Mouse (Mus musculus): ENCODE data around the gene Grik4.
"Not testable (repeated sequence)": the region's sequence is repeated elsewhere in the genome, so short reads cannot be mapped to it uniquely, and the experiment has no call there.

The Grik4 gene

GRCm38 (mm10) chr9:42943781-42944535 is at the start of gene Grik4:
Gene Grik4, minus strand, starts transcription at chr9:42944493.
- DNase-seq (ENCODE audit: low spot score) = peak; percentile 62

DNA sequence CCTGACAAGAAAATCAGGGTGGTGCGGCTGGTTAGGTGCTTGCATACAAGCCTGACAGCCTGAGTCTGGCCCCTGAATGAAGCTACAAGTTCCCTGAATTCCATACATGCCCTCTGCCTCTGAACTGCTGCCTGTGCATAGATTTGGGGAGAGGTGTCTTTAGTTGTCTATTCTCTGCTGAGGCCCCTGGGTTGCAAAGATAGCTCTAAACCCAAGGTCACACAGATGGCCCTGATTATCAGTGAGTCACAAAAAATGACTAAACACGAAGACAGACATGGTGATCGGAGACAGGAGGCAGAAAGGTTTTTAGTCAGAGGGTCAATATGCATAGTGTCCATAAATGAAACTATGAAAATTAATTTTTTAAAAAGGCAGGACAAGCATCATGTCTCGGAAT is 49.4 kb upstream of the Grik4 start:
- DNase-seq (ENCODE audit: low spot score) = no peak

- DNase-seq (ENCODE audit: low spot score) = no peak
Observed at GRCm38 (mm10) chr9:42987988-42988387, 43.7 kb upstream of the Grik4 start.

GRCm38 (mm10) chr9:42968894-42969521 is 24.7 kb upstream of the Grik4 start:
- no peak for DNase-seq (ENCODE audit: low spot score)

GRCm38 (mm10) chr9:42967731-42968130 is 23.4 kb upstream of the Grik4 start:
- no peak for DNase-seq (ENCODE audit: low spot score)

DNA sequence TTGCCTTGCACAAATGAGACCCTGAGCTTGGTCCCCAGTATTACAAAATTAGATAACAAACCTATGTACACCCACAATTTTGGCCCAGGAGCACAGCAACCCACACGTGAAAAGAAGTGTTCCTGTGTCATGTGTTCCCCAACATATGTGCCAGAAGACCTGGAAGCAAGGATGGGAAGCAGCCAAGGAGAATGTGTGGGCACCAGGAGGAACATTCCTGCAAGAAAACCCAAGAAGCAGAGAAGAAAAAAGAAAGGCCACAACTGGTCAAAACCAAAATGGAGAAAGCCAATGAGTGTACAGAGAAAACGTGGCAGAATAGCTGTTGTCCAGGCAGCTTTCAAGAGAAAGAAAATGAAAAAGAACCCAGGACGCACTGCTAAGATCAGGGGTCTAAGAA is 20.5 kb upstream of the Grik4 start:
- DNase-seq (ENCODE audit: low spot score) = not testable (repeated sequence)

GRCm38 (mm10) chr9:42964366-42964765 is 20.1 kb upstream of the Grik4 start:
- no peak for DNase-seq (ENCODE audit: low spot score)

DNA sequence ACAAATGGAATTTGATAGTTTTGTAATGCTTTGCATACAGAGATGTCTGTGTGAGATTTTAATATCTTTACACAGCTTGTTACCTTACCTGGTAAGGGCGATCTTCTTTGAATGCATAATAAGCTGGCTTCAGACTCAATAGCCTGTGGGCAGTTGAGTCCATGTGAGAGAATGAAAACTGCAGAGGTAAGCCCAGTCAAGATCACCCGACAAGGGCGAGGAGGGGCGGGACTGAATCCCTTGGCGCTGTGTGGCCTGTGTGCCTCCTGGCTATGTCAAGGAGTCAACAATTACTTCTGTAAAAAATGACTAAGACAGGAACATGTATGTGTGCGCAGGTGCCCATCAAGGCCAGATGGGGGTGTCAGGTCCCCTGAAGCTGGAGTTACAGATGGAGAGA is 18.2 kb upstream of the Grik4 start:
- no peak for DNase-seq (ENCODE audit: low spot score)

GRCm38 (mm10) chr9:42958401-42958800 is 14.1 kb upstream of the Grik4 start:
- no peak for DNase-seq (ENCODE audit: low spot score)

DNA sequence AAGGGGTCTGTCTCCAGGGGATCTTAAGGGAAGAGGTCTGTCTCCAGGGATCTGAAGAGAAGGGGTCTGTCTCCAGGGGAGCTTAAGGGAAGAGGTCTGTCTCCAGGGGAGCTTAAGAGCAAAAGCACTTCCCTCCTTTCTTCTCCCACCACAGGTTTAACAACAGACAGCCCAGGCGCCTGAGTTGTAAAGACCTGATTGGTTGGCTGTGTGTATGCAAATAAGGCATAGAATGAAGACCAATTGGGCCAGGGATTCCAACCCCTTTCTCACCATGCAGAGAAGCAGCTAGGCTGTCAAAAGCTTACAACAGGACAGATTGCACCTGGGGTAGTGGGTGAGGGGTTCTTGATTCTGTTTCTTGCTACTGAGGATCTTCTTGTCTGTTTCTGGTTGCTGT is 4.1 kb upstream of the Grik4 start:
- no peak for DNase-seq (ENCODE audit: low spot score)

DNA sequence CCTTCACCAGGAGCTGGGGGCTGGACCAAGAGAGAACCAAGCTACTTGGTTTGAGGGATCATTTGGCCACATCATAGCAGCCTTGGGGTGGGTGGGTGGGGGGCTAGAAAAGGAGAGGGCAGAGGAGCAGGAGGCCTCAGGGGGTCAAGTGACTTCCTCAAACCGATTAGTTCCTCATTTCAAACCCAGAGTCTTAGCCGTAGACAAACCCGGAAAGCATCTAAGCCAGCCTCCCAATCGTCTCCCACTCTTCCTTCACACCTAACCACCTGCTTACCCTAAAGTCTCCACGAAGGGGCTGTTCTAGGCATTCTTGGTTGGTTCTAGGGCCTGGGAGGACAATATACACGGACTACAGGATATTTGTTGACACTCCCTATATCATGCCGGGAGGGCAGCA is 881 bp upstream of the Grik4 start:
- DNase-seq (ENCODE audit: low spot score) = no peak

DNA sequence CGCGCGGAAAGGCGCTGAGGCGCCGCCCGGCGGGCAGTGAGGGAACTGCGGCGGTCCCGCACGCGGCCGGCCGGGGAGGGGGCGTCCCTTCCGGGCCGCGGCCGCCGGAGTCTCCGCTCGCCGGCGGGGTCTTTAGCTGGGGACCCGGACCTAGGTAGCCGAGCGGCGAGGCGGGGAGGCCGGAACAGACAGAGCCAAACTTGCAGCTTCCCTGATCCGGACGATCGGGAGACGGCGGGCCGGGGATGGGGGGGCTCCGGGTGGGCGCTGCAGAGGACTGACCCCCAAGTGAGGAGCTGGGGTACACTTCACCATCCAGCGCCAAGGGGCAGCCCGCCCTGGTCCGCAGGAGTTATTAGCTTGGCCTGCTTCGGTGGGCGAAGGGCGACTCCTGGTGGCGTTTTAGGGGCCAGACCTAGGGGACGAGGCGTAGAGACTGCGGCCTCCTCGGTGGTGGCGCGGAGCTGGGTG is 278 bp upstream of the Grik4 start:
- DNase-seq (ENCODE audit: low spot score) = peak; percentile 94

- DNase-seq (ENCODE audit: low spot score) = peak; percentile 56
Observed at GRCm38 (mm10) chr9:42943057-42943529, 1.2 kb downstream of the Grik4 start.

DNA sequence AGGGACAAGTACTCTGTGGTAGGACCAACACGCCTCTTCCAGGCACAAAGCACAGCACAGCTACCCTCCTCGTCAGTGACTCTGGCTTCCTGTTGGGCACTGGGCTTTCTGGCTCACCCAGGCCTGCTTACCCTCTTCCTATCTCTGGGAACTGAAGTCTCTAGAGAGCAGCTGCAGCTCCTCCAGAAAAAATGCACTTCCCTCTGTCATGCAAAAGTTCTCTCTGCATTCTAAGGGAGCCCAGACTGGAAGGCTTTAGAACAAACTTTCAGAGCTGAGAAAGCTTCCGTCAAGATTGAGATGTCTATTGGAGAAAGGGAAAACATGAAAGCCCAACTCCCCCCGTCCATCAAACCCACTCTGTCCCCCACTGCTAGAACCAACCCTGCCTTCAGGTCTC is 2.1 kb downstream of the Grik4 start:
- no peak for DNase-seq (ENCODE audit: low spot score)

DNA sequence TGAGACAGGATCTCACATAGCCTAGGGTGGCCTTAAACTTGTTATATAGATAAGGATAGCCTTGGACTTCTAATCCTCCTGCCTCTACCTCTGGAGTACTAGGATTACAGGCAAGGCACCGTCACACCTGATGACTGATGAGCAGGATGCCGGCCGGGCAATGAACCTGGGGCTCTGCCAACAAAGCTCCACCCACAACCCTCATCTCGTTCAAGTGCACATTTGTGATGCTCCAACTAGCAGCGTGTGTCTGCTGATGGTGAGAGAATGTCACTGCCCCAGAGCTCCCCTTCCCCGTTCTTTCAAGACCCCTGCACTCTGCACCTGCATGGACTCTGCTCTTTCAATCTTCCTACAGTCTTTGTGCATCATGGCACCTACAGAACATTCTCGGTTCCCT is 12.1 kb downstream of the Grik4 start:
- no peak for DNase-seq (ENCODE audit: low spot score)

DNA sequence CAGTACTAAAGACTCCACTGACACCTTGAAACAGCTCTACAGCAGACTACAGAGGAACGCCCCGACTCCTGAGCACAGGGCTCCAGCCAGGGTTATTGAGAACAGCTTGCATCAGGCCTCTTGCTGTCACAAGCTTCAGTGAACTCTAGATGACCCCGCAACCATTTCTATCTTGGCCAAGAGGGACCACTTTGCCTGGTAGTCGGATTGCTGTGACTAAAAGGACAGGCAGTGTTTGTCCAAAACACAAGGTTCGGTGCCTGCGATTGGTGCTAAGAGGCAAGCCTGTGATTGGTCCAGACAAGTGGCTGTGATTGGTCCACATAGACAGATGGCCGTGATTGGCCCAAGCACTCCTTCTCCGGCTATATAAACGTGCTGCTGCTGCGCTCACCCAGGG is 16.8 kb downstream of the Grik4 start:
- peak; percentile 55 for DNase-seq (ENCODE audit: low spot score)

- no peak for DNase-seq (ENCODE audit: low spot score)
Observed at GRCm38 (mm10) chr9:42926564-42926963, 17.7 kb downstream of the Grik4 start.

- DNase-seq (ENCODE audit: low spot score) = no peak
Observed at GRCm38 (mm10) chr9:42921830-42922229, 22.5 kb downstream of the Grik4 start.

GRCm38 (mm10) chr9:42920190-42920589 is 24.1 kb downstream of the Grik4 start:
- DNase-seq (ENCODE audit: low spot score) = no peak

- DNase-seq (ENCODE audit: low spot score) = no peak
Observed at GRCm38 (mm10) chr9:42917911-42918310, 26.4 kb downstream of the Grik4 start.

DNA sequence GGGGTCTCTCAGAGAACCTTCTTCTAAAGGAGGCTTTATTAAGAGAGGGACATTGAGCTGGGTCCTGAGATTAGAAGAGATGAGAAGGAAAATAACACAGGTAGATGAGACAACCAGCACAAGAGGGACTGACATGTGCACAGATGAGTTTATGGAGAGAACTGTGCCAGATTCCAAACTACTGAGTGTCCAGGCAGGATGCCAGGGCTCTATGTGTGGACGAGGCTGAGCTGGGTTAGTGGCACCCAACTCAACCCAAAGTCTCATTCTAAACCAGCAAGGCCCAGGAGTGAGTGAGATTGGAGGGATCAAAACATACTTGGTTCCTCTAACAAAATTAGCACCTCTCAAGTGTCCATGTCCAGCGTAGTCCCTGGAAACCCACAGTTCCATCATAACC is 31.1 kb downstream of the Grik4 start:
- DNase-seq (ENCODE audit: low spot score) = no peak

GRCm38 (mm10) chr9:42908657-42909313 is 35.5 kb downstream of the Grik4 start:
- peak; percentile 70 for DNase-seq (ENCODE audit: low spot score)

DNA sequence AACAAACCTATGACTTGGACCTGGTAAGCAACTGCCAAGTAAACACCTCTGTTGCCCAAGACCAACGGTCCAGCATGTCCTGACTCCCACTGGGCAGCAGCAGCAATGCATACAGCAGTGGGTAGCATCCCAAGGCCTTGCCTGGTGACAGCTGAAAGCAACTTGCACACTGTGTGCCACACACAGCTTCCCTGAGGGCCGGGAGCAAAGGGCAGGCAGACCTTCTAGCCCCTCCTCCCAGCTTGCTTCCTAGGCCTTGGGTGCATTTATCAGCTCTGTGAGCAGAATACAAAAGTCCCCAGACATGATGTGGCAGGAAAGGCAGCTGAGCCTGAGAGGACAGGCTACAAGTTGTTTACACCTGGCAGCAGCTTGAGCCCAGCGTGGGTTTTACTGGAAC is 37.3 kb downstream of the Grik4 start:
- DNase-seq (ENCODE audit: low spot score) = peak; percentile 35
